Mouse (Mus musculus) macrophage (primary cell): Measurements from ENCODE around the gene Gpr87. TPM values are rescaled to one million over a fixed set of nuclear protein-coding genes. Genes with fewer than 3 reads are reported as not detected.
"Not testable (repeated sequence)": the region's sequence is repeated elsewhere in the genome, so short reads cannot be mapped to it uniquely, and the experiment has no call there.

ENCODE experiments used
- H3K27ac ChIP-seq: fragments of 350-480 bp; formaldehyde crosslinking; 2 replicates; pipeline ENCODE4 v1.9.0; 2021
- H3K36me3 ChIP-seq: fragments of 350-480 bp; formaldehyde crosslinking; 2 replicates; pipeline ENCODE4 v1.9.0; 2021; ENCODE audit errors: inconsistent target
- H3K4me3 ChIP-seq: fragments of 350-480 bp; formaldehyde crosslinking; 2 replicates; pipeline ENCODE4 v1.9.0; 2021; ENCODE audit errors: inconsistent target
- H3K79me2 ChIP-seq: fragments of 350-480 bp; formaldehyde crosslinking; 2 replicates; pipeline ENCODE4 v1.9.0; 2021; ENCODE audit errors: inconsistent target
- WGBS: methylation state at CpG from one replicate; pipeline ENCODE4 v1.1.7; 2026; ENCODE audit warnings: inconsistent platforms; ENCODE audit not compliant: missing documents; 5-methylcytosine and 5-hydroxymethylcytosine counted together
- polyA plus RNA-seq: library from polyadenylated mRNA; stranded (reverse); fragments of 250-400 nt; gene quantifications from 3 replicates; pipeline ENCODE4 v1.2.4, GENCODE M21; 2018; ENCODE audit warnings: inconsistent platforms

Gpr87 gene
- polyA plus RNA-seq, 1 experiment from 2014 or later: not detected

GRCm38 (mm10) chr3:59169921-59170627 lies 24.8 kb downstream of the Gpr87 start:
- H3K4me3 ChIP-seq: no peak overlapping the region
- no peaks in the 10 kb centered on the region for H3K79me2 ChIP-seq
- 100% methylated on average over 1 of the region's 2 CpGs for WGBS
- no peak overlapping the region for H3K27ac ChIP-seq
- no peaks in the 10 kb centered on the region for H3K36me3 ChIP-seq

- no peak overlapping the region for H3K4me3 ChIP-seq
- H3K79me2 ChIP-seq: no peaks in the 10 kb centered on the region
- 83% methylated on average over 4 of the region's 4 CpGs for WGBS
- H3K27ac ChIP-seq: no peak overlapping the region
- no peaks in the 10 kb centered on the region for H3K36me3 ChIP-seq
These were observed 25.7 kb downstream of the Gpr87 start for GRCm38 (mm10) chr3:59169215-59169614.

- Histone ChIP-seq H3K4me3 (no peak overlapping the region), H3K27ac (no peak overlapping the region), H3K79me2 (no peaks in the 10 kb centered on the region), H3K36me3 (no peaks in the 10 kb centered on the region)
- 63% methylated on average over 6 of the region's 6 CpGs for WGBS
These were observed 26.4 kb downstream of the Gpr87 start for GRCm38 (mm10) chr3:59168476-59168875.

GRCm38 (mm10) chr3:59167417-59168054 lies 27.4 kb downstream of the Gpr87 start:
- no peak overlapping the region for H3K4me3 ChIP-seq
- H3K27ac ChIP-seq: no peak overlapping the region
- H3K79me2 ChIP-seq: no peaks in the 10 kb centered on the region
- no peaks in the 10 kb centered on the region for H3K36me3 ChIP-seq
- WGBS: 100% methylated on average over 2 of the region's 2 CpGs

GRCm38 (mm10) chr3:59160465-59160864 lies 34.4 kb downstream of the Gpr87 start:
- H3K36me3 ChIP-seq: no peaks in the 10 kb centered on the region
- H3K4me3 ChIP-seq: no peak overlapping the region
- H3K79me2 ChIP-seq: no peaks in the 10 kb centered on the region
- WGBS: 40% methylated on average over 1 of the region's 1 CpGs
- H3K27ac ChIP-seq: no peak overlapping the region

- WGBS: 81% methylated on average over 5 of the region's 5 CpGs
- Histone ChIP-seq H3K79me2 (no peaks in the 10 kb centered on the region; the same call in 1 of the 2 replicates), H3K36me3 (no peaks in the 10 kb centered on the region), H3K4me3 (no peak overlapping the region), H3K27ac (no peak overlapping the region)
These were observed 37.9 kb downstream of the Gpr87 start for GRCm38 (mm10) chr3:59157048-59157447.

- WGBS: 99% methylated on average over 6 of the region's 6 CpGs
- Histone ChIP-seq H3K79me2 (peaks cover 12% of the 10 kb centered on the region; the same call in 1 of the 2 replicates), H3K36me3 (no peaks in the 10 kb centered on the region), H3K27ac (no peak overlapping the region), H3K4me3 (no peak overlapping the region)
These were observed 39.5 kb downstream of the Gpr87 start for GRCm38 (mm10) chr3:59155404-59155803.

- Histone ChIP-seq H3K4me3 (no peak overlapping the region), H3K79me2 (peaks cover 17% of the 10 kb centered on the region; the same call in 1 of the 2 replicates), H3K36me3 (no peaks in the 10 kb centered on the region), H3K27ac (no peak overlapping the region)
- WGBS: 46% methylated on average over 2 of the region's 2 CpGs
These were observed 40.0 kb downstream of the Gpr87 start for GRCm38 (mm10) chr3:59154888-59155287.

- H3K36me3 ChIP-seq: no peaks in the 10 kb centered on the region
- no peak within 1 kb of the TSS; the same call in 1 of the 2 replicates for H3K4me3 ChIP-seq
These were observed 41.5 kb downstream of the Gpr87 start, which contains the start of gene P2ry14 for GRCm38 (mm10) chr3:59153424-59153823. TSS of gene P2ry14 (minus strand) at chr3:59153618.

GRCm38 (mm10) chr3:59150624-59151023 lies 44.3 kb downstream of the Gpr87 start:
- no peak overlapping the region for H3K27ac ChIP-seq
- no peak overlapping the region for H3K4me3 ChIP-seq
- no peaks in the 10 kb centered on the region for H3K36me3 ChIP-seq
- peaks cover 31% of the 10 kb centered on the region; the same call in 1 of the 2 replicates for H3K79me2 ChIP-seq
- WGBS: 95% methylated on average over 2 of the region's 2 CpGs

More at GRCm38 (mm10) chr3:59153424-59153823, 41.5 kb downstream of the Gpr87 start, which contains the start of gene P2ry14:
- 5% methylated on average over 5 of the region's 5 CpGs for whole genome bisulfite sequencing
- peaks cover 26% of the 10 kb centered on the region; the same call in 1 of the 2 replicates for H3K79me2 ChIP-seq
- peak within 1 kb of the TSS; percentile 61 for H3K27ac ChIP-seq

- Histone ChIP-seq H3K36me3 (no peaks in the 10 kb centered on the region), H3K79me2 (peaks cover 31% of the 10 kb centered on the region; the same call in 1 of the 2 replicates), H3K4me3 (no peak overlapping the region), H3K27ac (no peak overlapping the region)
These were observed 45.3 kb downstream of the Gpr87 start for GRCm38 (mm10) chr3:59149646-59150045.

GRCm38 (mm10) chr3:59145194-59145593 lies 49.7 kb downstream of the Gpr87 start:
- H3K4me3 ChIP-seq: no peak overlapping the region
- peaks cover 11% of the 10 kb centered on the region; the same call in 1 of the 2 replicates for H3K36me3 ChIP-seq
- H3K79me2 ChIP-seq: peaks cover 18% of the 10 kb centered on the region; the same call in 1 of the 2 replicates
- WGBS: 93% methylated on average over 4 of the region's 5 CpGs
- no peak overlapping the region for H3K27ac ChIP-seq

GRCm38 (mm10) chr3:59141507-59142305 lies 53.2 kb downstream of the Gpr87 start:
- Histone ChIP-seq H3K79me2 (no peaks in the 10 kb centered on the region; the same call in 1 of the 2 replicates), H3K4me3 (no peak overlapping the region), H3K36me3 (peaks cover 11% of the 10 kb centered on the region; the same call in 1 of the 2 replicates), H3K27ac (no peak overlapping the region)
- 96% methylated on average over 8 of the region's 8 CpGs for WGBS

- H3K36me3 ChIP-seq: peaks cover 11% of the 10 kb centered on the region; the same call in 1 of the 2 replicates
- H3K27ac ChIP-seq, H3K79me2 ChIP-seq, H3K4me3 ChIP-seq: not testable (repeated sequence)
- WGBS: 87% methylated on average over 4 of the region's 4 CpGs
These were observed 54.0 kb downstream of the Gpr87 start for GRCm38 (mm10) chr3:59140941-59141340.
